Mouse (Mus musculus): ENCODE data around the gene Sbno2. TPM values are rescaled to one million over a fixed set of nuclear protein-coding genes. Genes with fewer than 3 reads are reported as not detected.

Gene Sbno2
- polyA plus RNA-seq, 1 experiment from 2014 or later, result 8.4 TPM

DNA sequence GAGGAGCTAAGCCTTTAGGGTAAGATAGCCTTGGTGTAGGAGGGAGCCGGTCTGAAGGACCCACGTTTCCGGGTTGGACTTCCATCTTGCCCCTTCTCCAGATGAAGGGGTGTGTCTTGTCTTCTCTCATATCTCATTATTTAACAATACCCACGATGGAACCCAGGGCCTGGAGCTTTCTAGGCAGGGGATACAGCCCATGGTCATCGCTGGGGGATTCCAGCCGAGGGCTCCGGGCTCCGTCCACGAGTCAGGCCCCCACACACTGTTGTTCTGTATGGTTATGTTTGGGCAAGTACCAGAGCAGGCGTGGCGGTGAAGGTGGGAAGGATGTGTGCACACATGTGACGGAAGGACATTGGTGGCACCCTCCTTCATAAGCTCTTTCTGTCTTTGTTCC, 38.8 kb upstream of the Sbno2 start:
- Histone ChIP-seq H3K36me3 (ENCODE audit: control insufficient read depth, insufficient read depth, low read length) (peaks cover 23% of the 10 kb centered on the region), H3K9me3 (replicated peaks; ENCODE audit: control insufficient read depth, low read length) (no peaks in the 10 kb centered on the region), H3K4me3 (ENCODE audit: low read depth, low read length) (no peak overlapping the region), H3K9ac (ENCODE audit: low read depth, low read length) (peak overlapping the region; percentile 3; the same call in 1 of the 2 replicates), H3K4me1 (ENCODE audit: control insufficient read depth, insufficient read depth, low read length) (peaks cover 40% of the 10 kb centered on the region), H3K27ac (ENCODE audit: low read depth, low read length) (no peak overlapping the region), H3K4me2 (no peak overlapping the region), H3K27me3 (ENCODE audit: control insufficient read depth, insufficient read depth, low read length) (no peaks in the 10 kb centered on the region)
- no peak for ATAC-seq (replicated peaks; ENCODE audit: insufficient number of reproducible peaks, low FRiP score, low TSS enrichment)
- WGBS (ENCODE audit: insufficient replicate concordance), result 94% methylated on average over 12 of the region's 12 CpGs

DNA sequence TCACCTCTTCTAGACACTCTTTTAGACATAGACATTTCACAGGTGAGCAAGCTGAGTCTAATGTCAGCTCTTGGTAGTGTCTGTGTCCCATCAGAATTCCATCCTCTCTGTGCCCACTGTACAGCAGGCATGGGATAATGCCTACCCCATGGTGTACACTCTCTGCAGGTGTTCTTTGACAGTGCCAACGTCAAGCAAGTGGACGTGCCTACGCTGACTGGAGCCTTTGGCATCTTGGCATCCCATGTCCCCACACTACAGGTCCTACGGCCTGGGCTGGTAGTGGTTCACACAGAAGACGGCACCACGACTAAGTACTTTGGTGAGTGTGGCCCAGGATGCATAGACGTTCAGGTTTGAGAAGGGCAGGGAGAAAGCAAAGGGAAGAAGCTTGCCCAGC, 38.3 kb upstream of the Sbno2 start:
- peak overlapping the region; percentile 94; the same call in 1 of the 2 replicates for H3K4me2 ChIP-seq
- peaks cover 40% of the 10 kb centered on the region for H3K4me1 ChIP-seq (ENCODE audit: control insufficient read depth, insufficient read depth, low read length)
- peak overlapping the region; percentile 18 for H3K4me3 ChIP-seq (ENCODE audit: low read depth, low read length)
- ATAC-seq (replicated peaks; ENCODE audit: insufficient number of reproducible peaks, low FRiP score, low TSS enrichment), result no peak
- H3K36me3 ChIP-seq (ENCODE audit: control insufficient read depth, insufficient read depth, low read length), result peaks cover 23% of the 10 kb centered on the region
- no peak overlapping the region for H3K27ac ChIP-seq (ENCODE audit: low read depth, low read length)
- H3K9ac ChIP-seq (ENCODE audit: low read depth, low read length), result 0 out of 2 replicates have a peak overlapping the region, but pooled peaks have one; percentile 16
- H3K27me3 ChIP-seq (ENCODE audit: control insufficient read depth, insufficient read depth, low read length), result no peaks in the 10 kb centered on the region
- no peaks in the 10 kb centered on the region for H3K9me3 ChIP-seq (replicated peaks; ENCODE audit: control insufficient read depth, low read length)
- WGBS (ENCODE audit: insufficient replicate concordance), result 91% methylated on average over 7 of the region's 7 CpGs

DNA sequence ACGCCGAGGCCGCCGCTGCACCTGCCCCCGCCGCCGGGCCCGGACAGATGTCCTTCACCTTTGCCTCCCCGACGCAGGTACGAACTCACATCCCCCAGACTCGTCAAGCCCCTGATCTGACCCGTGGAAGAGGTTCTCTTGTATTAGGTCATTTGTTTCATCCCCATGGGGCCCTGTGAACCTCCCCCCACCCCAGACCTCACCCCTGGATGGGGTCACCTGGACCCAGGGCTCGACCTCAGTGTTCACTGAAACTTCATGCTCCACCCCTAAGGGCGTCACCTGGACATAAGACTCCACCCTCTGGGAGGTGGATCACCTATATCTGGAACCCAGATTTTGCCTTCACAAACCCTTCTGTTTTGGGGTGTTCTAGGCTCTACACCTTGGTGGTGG, 37.2 kb upstream of the Sbno2 start:
- peaks cover 23% of the 10 kb centered on the region for H3K36me3 ChIP-seq (ENCODE audit: control insufficient read depth, insufficient read depth, low read length)
- peak overlapping the region; percentile 94 for H3K4me2 ChIP-seq
- no peak for ATAC-seq (replicated peaks; ENCODE audit: insufficient number of reproducible peaks, low FRiP score, low TSS enrichment)
- H3K9me3 ChIP-seq (replicated peaks; ENCODE audit: control insufficient read depth, low read length), result no peaks in the 10 kb centered on the region
- WGBS (ENCODE audit: insufficient replicate concordance), result under 1% methylated on average over 15 of the region's 15 CpGs
- H3K27ac ChIP-seq (ENCODE audit: low read depth, low read length), result peak overlapping the region; percentile 82
- peak overlapping the region; percentile 84 for H3K4me3 ChIP-seq (ENCODE audit: low read depth, low read length)
- peaks cover 46% of the 10 kb centered on the region for H3K4me1 ChIP-seq (ENCODE audit: control insufficient read depth, insufficient read depth, low read length)
- H3K9ac ChIP-seq (ENCODE audit: low read depth, low read length), result peak overlapping the region; percentile 93
- H3K27me3 ChIP-seq (ENCODE audit: control insufficient read depth, insufficient read depth, low read length), result peaks cover 8% of the 10 kb centered on the region

DNA sequence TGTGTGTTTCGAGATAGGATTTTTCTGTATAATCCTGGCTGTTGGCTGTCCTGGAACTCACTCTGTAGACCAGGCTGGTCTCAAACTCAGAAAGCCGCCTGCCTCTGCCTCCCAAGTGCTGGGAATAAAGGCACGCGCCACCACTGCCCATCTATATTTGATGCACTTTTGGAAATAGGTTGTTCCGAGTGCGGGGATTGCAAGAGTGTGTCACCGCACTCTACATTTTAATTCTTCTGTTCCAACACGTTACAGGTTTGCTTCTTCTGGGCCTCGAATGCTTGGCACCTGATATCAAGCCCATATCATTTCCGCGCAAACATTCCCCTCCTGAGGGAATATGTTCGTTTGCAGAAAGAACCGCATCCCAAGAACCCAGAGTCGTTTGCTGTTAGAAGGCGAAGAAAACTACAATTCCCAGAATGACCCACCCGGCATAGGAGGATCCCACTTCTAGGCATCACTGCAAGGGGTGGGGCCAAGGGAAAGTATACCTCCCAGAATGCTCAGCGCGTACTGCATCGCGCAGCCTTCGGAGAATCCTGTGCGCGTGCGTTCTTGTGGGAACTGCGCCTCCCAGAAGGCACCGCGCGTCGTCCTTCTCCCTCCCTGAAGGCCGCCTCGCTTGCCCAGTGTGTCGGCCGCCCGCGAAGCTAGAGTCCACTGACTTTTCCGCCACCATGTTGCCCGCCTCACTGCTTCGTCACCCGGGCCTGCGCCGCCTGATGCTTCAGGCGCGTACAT, 36.6 kb upstream of the Sbno2 start:
- peak overlapping the region; percentile 93 for H3K9ac ChIP-seq (ENCODE audit: low read depth, low read length)
- H3K4me2 ChIP-seq, result peak overlapping the region; percentile 94
- H3K27me3 ChIP-seq (ENCODE audit: control insufficient read depth, insufficient read depth, low read length), result peaks cover 14% of the 10 kb centered on the region
- under 1% methylated on average over 43 of the region's 43 CpGs for WGBS (ENCODE audit: insufficient replicate concordance)
- peaks cover 23% of the 10 kb centered on the region for H3K36me3 ChIP-seq (ENCODE audit: control insufficient read depth, insufficient read depth, low read length)
- peak overlapping the region; percentile 82 for H3K27ac ChIP-seq (ENCODE audit: low read depth, low read length)
- no peaks in the 10 kb centered on the region for H3K9me3 ChIP-seq (replicated peaks; ENCODE audit: control insufficient read depth, low read length)
- H3K4me1 ChIP-seq (ENCODE audit: control insufficient read depth, insufficient read depth, low read length), result peaks cover 44% of the 10 kb centered on the region
- H3K4me3 ChIP-seq (ENCODE audit: low read depth, low read length), result peak overlapping the region; percentile 84
- peak; percentile 78 for ATAC-seq (replicated peaks; ENCODE audit: insufficient number of reproducible peaks, low FRiP score, low TSS enrichment)

DNA sequence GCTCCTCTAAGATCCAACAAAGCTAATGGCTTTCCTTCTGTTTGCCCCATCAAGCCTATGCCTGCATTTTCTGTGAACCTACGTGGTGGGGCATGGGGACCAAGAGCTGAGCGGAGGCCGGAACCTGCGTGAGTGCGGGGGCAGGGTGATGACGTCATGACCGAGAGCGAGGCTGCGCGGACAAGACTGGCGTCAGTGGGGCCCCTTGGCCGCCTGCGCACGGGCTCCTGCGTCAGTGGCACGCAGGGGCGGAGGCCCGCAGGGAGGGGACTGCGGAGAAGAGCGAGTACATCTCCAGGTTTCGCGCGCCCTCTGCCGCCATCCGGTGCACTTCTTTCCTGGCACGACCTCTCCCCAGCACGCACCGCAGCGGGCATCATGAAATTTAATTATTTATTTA, 35.9 kb upstream of the Sbno2 start:
- peak; percentile 72 for ATAC-seq (replicated peaks; ENCODE audit: insufficient number of reproducible peaks, low FRiP score, low TSS enrichment)
- Histone ChIP-seq H3K9ac (ENCODE audit: low read depth, low read length) (peak overlapping the region; percentile 73), H3K9me3 (replicated peaks; ENCODE audit: control insufficient read depth, low read length) (no peaks in the 10 kb centered on the region), H3K27ac (ENCODE audit: low read depth, low read length) (peak overlapping the region; percentile 74), H3K36me3 (ENCODE audit: control insufficient read depth, insufficient read depth, low read length) (peaks cover 21% of the 10 kb centered on the region), H3K27me3 (ENCODE audit: control insufficient read depth, insufficient read depth, low read length) (peaks cover 21% of the 10 kb centered on the region), H3K4me1 (ENCODE audit: control insufficient read depth, insufficient read depth, low read length) (peaks cover 43% of the 10 kb centered on the region), H3K4me3 (ENCODE audit: low read depth, low read length) (peak overlapping the region; percentile 84), H3K4me2 (peak overlapping the region; percentile 94)
- WGBS (ENCODE audit: insufficient replicate concordance), result under 1% methylated on average over 29 of the region's 29 CpGs

DNA sequence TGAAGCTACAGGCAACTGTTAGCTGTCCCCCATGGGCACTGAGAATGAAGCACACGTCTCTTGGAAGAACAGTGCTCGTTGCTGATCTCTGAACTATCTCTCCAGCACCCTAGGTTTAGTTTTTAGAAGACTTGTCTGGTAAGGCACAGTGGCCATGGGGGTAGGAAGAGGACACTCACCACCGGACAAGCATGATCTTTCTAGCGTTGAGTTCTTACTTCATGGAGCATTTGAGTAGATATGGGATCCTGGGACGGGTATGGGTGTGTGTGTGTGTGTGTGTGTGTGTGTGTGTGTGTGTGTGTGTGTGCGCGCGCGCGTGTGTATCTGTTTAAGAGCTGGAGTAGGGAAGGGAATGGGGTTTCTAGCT, 35.3 kb upstream of the Sbno2 start, which contains the start of gene Cbarp:
Gene Cbarp, minus strand, starts transcription at position 170 of the 370 bp plus-strand sequence.
- H3K36me3 ChIP-seq (ENCODE audit: control insufficient read depth, insufficient read depth, low read length), result peaks cover 16% of the 10 kb centered on the region
- 67% methylated on average over 10 of the region's 10 CpGs for WGBS (ENCODE audit: insufficient replicate concordance)
- peak within 1 kb of the TSS; percentile 97 for H3K4me2 ChIP-seq
- peak within 1 kb of the TSS; percentile 84 for H3K4me3 ChIP-seq (ENCODE audit: low read depth, low read length)
- peak within 1 kb of the TSS; percentile 93 for H3K9ac ChIP-seq (ENCODE audit: low read depth, low read length)
- ATAC-seq (replicated peaks; ENCODE audit: insufficient number of reproducible peaks, low FRiP score, low TSS enrichment), result no peak
- no peaks in the 10 kb centered on the region for H3K9me3 ChIP-seq (replicated peaks; ENCODE audit: control insufficient read depth, low read length)
- peak within 1 kb of the TSS; percentile 74 for H3K27ac ChIP-seq (ENCODE audit: low read depth, low read length)
- peaks cover 37% of the 10 kb centered on the region for H3K4me1 ChIP-seq (ENCODE audit: control insufficient read depth, insufficient read depth, low read length)
- H3K27me3 ChIP-seq (ENCODE audit: control insufficient read depth, insufficient read depth, low read length), result peaks cover 23% of the 10 kb centered on the region

DNA sequence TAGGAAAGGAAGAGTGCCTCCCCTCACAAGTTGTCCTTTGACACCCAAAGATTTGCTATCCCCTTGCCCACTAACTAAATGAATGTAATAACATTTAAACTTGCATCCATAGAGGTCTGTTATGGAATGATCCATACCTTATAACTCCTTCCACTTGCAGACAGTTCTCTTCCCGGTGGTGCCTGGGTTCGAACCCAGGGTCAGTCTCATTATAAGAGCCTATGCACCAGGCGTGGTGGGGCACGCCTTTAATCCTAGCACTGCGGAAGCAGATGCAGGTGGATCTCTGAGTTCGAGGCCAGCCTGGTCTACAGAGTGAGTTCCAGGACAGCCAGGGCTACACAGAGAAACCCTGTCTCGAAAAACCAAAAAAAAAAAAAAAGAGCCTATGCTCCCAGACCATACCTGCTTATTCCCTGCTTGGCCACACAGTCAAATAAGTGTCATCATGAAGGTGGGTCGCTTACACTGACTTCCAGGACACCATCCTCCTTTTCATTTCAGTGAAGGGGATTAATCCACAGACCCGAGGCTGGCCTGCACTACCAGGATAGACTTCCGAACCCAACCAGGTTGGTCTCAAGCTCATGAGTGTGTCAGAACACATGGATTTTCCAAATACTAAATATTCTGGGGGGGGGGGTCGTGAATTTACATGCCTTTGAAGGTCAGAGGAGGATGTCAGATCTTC, 34.7 kb upstream of the Sbno2 start:
- Histone ChIP-seq H3K9me3 (replicated peaks; ENCODE audit: control insufficient read depth, low read length) (no peaks in the 10 kb centered on the region), H3K9ac (ENCODE audit: low read depth, low read length) (no peak overlapping the region), H3K4me2 (peak overlapping the region; percentile 94; the same call in 1 of the 2 replicates), H3K27me3 (ENCODE audit: control insufficient read depth, insufficient read depth, low read length) (peaks cover 25% of the 10 kb centered on the region), H3K4me3 (ENCODE audit: low read depth, low read length) (no peak overlapping the region), H3K36me3 (ENCODE audit: control insufficient read depth, insufficient read depth, low read length) (peaks cover 13% of the 10 kb centered on the region), H3K27ac (ENCODE audit: low read depth, low read length) (no peak overlapping the region), H3K4me1 (ENCODE audit: control insufficient read depth, insufficient read depth, low read length) (peaks cover 33% of the 10 kb centered on the region)
- ATAC-seq (replicated peaks; ENCODE audit: insufficient number of reproducible peaks, low FRiP score, low TSS enrichment), result no peak
- WGBS (ENCODE audit: insufficient replicate concordance), result 71% methylated on average over 11 of the region's 11 CpGs

DNA sequence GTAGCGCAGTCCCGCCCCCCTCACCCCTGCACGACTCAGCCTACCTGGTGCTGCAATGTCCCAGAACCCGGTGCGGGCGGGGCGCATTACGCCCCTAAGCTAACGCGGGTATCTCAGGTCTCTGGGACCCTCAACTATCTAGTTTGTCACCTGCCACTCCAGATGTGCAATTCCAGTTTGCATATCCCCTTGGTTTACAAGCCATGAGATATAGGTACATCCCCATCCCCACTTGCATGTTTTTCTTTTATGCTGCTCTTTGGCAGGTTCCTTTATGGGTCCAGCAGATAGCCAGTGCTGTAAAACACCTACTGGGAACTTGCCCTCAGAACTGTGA, 34.0 kb upstream of the Sbno2 start:
- no peaks in the 10 kb centered on the region for H3K9me3 ChIP-seq (replicated peaks; ENCODE audit: control insufficient read depth, low read length)
- no peak overlapping the region for H3K27ac ChIP-seq (ENCODE audit: low read depth, low read length)
- WGBS (ENCODE audit: insufficient replicate concordance), result 2% methylated on average over 10 of the region's 10 CpGs
- H3K4me3 ChIP-seq (ENCODE audit: low read depth, low read length), result peak overlapping the region; percentile 65
- H3K36me3 ChIP-seq (ENCODE audit: control insufficient read depth, insufficient read depth, low read length), result peaks cover 6% of the 10 kb centered on the region
- peaks cover 27% of the 10 kb centered on the region for H3K27me3 ChIP-seq (ENCODE audit: control insufficient read depth, insufficient read depth, low read length)
- peak overlapping the region; percentile 79 for H3K9ac ChIP-seq (ENCODE audit: low read depth, low read length)
- H3K4me1 ChIP-seq (ENCODE audit: control insufficient read depth, insufficient read depth, low read length), result peaks cover 30% of the 10 kb centered on the region
- H3K4me2 ChIP-seq, result peak overlapping the region; percentile 97
- ATAC-seq (replicated peaks; ENCODE audit: insufficient number of reproducible peaks, low FRiP score, low TSS enrichment), result no peak
